Mouse (Mus musculus): ENCODE measurements around the gene Pax4.

Pax4 gene

DNA sequence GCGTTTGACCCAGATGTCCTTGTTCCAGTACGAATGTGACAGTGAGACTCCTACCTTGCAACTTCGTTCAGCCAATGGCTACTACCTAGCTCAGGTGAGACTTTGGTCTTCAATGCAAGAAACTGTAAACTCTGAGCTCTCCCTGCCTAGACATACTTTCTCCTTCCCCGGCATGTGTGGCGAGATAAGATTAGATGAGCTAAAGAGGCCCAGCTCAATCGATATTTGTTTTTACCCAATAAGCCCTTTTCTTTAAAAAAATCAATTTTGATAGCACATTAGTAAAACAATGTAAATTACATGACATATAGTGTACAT, 17.7 kb downstream of the Pax4 start:
- DNase-seq, result no peak

DNA sequence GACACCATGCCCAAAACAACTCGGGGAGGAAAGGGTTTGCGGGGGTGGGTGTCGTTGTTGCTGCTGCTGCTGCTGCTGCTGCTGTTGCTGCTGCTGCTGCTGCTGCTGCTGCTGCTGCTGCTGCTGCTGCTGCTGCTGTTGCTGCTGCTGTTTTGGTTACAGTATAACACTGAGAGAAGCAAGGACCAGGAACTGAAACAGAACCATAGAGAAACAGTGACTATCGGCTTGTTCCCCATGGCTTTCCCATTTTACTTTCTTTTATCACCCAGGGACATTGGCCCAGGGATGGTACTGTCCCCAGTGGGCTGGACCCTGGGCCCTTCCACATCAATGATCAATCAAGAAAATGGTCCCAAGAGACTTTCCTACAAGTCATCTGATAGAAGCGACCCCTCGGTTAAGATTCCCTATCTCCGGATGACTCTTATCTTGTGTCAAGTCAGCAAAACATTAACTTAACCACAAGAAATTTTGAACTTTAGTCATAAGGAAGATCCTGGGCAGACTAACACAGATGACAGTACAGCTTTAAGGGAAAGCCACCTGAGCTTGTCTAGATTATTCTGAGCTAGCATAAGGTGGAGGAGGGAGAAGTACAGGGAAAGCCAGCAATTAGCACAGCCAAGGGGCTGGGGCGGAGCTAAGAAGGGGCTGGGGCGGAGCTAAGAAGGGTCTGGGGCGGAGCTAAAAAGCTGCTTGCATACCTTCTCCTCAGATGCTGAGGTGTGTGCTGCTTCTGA, 18.2 kb downstream of the Pax4 start:
- no peak for DNase-seq

DNA sequence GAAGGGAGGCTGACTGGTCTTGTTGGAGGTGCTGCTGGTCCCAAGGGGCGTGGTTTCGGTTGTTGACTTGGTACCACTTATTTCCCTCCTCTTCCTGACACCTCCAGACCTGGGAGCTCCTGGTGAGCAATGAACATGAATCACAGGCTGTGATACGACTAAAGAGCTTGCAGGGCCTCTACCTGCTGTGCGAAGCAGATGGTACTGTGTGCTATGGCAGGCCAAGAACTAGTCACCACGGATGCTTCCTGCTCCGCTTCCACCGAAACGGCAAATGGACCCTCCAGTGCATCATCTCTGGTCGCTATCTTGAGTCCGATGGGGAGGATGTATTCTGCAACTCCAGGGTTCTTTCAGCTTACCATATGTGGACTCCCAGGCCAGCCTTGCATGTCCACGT, 19.3 kb downstream of the Pax4 start:
- peak; percentile 71 to 77 for DNase-seq

DNA sequence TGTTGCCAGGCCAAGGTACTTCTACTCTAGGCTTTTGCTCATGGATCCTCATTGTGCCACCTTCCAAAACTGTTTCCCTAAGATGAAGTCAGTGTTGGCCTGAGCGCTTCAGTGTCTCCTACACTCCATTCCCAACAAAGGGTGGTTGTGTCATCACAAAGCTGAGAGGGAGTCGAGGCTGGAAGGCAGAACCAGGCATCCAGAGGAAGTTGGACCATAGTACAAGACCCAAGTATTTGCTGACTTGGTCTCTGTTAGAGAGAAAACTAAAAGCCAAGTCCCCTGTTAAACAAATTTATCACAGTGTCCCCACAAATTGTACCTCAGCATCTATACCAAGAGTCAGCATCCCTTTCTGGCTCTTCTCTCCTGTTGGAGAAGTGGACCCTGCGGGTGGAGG, 20.9 kb downstream of the Pax4 start, which contains the start of gene Gcc1:
Gcc1 (minus strand) TSS at position 101 of the 400 bp plus-strand sequence.
- DNase-seq, result no peak

DNA sequence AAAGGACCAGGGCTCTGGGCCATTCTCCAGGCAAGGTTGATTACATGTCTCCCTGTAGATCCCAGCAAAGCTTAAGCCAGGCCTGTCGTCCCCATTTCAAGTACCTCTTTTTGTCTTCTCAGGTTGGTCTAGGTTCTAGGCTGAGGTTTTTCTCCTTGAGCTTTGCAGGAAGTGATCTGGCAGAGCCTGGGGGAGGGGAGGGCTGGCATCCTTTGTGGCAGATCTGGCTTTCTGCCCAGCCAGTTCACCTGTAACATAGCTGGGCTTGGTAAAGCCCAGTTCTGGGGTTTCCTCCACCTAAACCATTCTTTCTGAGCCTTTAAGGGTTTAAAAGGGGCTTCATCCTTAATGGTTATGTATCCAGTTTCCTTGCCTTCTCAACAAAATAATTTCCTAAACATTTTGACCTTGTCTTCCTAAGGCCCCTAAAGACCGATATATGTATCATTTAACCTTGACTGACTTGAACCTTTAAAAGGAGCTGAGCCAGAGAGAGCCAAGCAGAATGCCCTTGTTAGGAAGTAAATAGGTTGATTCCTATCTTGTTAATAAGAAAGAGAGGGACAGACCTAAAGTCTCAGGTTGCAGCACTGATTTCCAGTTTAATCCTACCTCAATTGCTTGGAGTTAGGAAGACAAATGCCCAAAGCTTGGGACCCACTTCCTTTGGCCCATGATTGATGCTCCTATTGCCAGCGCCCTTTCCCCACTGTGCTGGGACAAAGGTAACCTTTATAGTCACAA, 21.9 kb downstream of the Pax4 start, which contains the start of gene Fscn3:
Fscn3 (plus strand) TSS at position 694 of the 744 bp plus-strand sequence.
- DNase-seq, result peak; percentile 57 to 72

DNA sequence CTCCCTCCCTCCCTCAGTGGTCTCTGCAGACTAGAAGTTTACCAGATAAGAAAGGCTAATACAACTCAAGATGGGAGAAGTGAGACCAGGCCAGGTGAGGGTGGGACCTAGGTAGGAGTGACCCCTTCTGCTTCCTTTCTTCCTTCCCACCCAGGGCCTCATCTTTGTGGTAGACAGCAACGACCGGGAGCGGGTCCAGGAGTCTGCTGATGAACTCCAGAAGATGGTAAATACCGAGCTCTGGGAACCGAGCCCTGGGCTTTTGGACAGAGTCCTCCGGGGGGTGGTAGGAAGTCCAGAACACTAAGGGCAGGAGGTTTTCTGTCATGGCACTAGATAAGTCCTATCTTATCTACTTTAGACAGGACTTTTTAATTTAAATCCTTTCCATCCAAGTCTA, 24.1 kb downstream of the Pax4 start:
- peak; percentile 46 to 60 for DNase-seq

DNA sequence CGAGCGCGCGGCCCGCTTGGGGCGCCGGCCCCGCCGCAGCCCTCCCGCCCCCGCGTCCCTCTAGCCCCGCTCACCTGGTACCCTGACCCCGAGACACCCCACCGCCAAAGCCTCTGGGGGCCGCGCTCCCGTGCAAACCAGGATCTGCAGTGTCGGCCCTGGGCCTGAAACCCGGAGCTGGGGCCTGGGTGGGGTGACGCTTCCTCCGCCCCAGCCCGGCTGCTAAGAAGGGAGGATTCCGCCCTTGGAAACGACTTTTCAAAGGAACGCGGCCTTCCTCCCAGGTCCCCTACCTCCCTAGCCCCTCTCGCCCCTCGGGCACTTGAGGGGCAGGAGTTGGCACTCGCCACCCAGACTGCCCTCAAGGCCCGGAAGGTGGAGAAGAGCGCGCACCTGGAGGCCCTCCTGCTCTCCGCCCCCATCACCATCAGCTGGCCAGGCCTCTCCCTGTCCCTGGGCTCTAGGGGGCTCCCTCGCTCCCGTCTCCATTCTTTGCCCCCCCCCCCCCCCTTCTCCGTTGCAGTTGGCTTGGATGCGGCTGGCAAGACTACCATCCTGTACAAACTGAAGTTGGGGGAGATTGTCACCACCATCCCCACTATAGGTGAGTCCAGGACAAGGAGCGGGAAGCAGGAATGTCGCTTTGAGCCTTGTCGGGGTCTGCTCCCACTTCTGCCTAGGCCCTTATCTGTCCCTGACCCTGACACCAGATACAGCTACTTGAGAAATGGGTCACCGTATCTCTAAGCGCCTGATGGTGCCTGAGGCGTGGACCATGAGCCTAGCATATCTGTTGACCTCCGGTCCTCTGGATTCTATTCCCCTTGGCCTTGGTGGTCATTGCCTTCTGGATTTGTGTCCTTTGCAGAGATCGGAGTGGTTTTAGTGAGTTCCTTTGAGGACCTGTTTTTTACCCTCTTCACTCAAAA, 25.1 kb downstream of the Pax4 start:
- peak; percentile 80 to 82 for DNase-seq

DNA sequence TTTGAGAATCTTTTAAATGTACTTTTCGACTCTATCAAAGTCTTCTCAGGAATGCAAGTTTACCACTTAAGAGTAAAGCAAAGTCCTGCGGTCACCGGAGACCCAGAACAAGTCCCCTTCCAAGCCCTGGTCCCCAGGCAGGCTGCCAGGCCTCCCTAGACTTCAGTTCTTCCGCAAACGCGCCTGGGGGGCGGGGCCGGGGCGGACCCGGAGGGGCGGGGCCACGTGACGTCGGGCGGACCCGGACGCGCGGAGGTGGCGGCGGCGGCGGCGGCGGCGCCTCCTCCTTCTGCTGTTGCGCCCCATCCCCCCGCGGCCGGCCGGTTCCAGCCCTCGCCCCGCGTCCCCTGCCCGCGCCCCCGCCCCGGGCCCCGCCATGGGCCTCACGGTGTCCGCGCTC, 25.8 kb downstream of the Pax4 start, which contains the start of gene Arf5:
Arf5 (plus strand) TSS at position 248 of the 400 bp plus-strand sequence.
- DNase-seq, result peak; percentile 96 to 99

DNA sequence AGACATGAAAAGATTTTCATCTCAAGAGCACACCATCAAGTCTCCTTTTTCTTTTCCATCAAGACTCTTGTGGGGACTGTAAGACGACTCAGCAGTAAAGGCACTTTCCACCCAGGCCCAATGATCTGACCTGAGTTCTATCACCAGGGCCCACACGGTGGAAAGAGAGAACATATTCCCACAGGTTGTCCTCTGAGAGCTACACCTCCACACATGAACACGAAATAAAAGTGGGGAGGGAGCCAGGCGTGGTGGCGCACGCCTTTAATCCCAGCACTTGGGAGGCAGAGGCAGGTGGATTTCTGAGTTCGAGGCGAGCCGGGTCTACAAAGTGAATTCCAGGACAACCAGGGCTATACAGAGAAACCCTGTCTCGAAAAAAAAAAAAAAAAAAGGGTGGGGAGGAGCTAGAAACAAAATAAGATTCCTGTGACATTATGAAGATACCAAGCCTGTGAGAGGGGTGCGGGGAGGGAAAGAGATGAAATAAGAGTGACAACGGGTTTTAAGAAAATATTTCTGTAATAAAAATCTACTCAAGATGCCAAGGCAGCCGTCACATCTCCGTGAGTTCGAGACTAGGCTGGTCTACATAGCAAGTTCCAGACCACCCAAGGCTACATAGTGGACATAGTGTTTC, 26.4 kb downstream of the Pax4 start:
- peak in 1 of 2 experiments; percentile 15 for DNase-seq

DNA sequence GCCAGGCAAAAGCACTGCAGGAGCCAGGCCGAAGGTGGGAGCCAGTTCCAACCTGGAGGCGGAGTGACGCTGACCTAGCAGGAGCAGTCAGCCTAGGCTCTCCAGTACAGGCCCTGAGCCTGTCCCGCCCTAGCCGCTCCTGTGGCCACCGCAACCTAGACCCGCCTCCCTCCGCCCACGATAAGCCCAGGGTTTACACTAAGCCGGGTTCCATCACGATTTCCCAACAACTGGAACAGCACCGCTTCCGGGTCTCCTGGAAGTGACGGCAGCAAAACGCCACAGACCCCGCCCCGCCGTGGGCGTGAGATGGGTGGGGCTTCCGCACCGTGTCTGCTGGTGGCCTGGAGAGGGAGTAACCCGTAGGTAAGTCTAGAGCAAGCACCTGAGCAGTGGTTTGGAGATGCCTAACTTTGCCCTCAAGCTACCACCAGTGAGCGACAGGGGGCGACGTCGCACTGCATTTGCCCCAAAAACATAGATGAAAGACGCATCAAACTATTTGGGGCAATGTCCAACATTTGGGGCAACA, 27.6 kb downstream of the Pax4 start:
- DNase-seq, result peak; percentile 93 to 96

DNA sequence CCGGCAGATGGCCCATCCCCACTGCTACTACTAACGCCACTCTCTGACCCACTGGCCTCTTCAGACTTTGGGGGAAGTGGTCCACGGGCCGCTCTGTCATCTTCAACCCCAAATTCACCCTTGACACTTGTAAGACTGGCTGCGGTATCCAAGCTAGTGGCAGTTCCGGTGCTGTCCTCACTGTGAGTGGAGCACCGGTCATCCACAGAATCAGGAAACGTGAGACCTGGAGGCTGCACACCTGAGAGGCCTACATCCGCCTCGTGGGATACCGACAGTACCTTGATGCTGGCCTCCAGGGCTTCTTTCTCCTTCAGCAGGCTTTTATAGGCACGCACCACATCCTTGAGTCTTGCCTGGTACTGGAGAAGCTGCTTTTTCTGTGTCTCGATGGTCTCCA, 28.3 kb downstream of the Pax4 start:
- peak in 1 of 2 experiments; percentile 27 for DNase-seq

DNA sequence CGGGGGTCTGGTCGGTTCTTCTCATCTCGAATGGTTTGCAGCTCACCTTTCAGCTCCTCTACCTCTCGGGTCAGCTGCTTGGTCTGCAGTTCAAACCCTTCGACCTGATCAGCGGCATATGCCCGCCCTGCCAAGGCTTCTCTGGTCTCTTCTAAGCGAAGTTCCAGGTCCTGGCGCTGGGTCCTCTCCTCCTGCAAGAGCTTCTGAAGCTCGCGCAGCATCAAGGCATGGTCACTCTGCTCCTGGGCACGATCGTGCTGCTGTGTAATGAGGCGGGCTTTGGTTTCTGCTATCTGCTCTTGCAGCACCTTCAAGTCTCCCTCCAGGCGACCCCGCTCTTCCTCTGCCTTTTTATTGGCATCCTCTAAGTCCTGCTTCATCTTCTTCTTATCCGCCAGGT, 28.8 kb downstream of the Pax4 start:
- peak; percentile 21 to 28 for DNase-seq

DNA sequence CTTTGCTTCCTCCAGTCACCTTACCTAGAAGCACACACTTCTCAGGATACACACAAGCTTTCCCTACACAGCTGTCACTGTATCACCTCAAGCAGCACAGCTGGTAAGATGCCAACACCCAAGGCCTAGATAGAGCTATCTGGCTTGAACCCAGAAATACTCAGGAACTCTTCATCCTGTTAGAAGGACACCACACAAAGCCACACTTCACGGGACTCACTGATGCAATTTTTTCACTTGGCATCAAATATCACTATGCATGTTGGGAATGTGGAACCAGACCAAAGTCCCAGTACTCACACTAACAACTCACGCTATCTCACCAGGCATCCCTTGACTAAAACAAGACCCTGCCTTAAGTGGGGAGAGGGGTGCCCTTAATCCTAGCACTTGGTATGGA, 29.5 kb downstream of the Pax4 start:
- DNase-seq, result no peak

DNA sequence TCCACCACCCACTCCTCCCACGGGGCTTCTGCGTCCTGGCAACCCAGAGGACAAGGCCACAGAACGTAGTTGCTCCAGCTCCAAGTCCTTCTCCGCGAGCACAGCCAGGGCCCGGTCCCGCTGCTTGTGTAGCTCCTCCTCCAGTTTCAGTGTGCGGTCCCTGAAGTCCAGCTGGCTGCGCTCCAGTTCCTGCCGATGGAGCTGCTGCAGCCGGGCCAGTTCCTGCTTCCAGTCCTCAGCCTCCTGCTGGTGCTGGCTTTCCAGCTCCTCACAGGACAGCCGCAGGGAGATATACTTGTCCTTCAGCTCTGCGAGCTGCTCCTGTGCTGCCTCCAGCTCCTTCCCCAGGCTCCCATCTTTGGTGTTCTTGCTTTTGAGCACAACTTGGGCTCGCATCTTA, 30.7 kb downstream of the Pax4 start:
- DNase-seq, result peak; percentile 92 to 94

DNA sequence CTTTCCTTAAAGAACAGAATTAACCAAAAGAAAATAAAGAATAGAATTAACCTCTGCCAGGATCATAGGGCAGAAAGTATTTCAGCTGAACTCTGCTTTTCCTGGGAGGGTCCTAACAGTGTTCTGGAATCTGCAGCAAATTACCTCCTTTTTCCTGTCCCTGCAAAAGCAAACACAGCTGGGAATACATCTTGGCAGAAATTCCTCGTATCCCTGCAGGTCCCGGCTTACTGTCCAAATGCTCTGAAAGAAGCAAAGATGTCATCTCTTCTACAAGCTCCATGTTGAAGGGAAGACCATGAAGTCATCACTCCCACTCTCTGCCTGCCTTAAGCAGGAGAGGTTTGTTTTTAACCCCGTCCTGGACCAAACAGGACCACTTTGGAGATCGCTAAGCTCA, 32.2 kb downstream of the Pax4 start:
- no peak for DNase-seq

DNA sequence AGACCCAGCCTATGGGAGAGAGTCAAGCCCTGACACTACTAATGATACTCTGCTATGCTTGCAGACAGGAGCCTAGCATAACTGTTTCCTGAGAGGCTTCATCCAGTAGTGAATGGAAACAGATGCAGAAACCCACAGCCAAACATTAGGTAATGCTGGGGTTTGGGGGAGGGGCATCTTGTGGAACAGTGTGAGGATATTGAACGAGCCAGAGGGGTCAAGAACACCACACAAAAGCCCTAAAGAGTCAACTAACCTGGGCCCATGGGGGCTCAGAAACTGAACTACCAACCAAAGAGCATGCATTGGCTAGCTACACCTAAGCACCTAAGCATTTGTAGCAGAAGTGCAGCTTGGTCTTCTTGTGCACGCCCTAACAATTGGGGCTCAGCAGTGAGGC, 37.9 kb downstream of the Pax4 start:
- DNase-seq, result no peak

DNA sequence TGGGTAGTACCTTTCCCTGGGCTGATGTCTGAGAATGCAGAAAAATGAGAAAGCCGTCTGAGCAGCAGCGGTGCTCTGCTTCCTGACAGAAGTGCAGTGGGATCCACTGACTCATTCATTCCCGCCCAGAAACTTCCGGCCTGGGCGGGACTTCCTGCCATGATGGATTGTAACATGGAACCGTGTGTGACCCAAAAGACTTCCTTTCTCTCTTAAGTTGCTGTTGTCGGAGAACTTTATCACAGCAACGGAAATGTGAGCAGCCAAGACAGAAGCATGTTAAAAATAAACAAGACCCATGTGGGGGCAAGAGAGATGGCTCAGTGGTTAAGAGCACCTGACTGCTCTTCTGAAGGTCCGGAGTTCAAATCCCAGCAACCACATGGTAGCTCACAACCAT, 39.1 kb downstream of the Pax4 start:
- no peak for DNase-seq

DNA sequence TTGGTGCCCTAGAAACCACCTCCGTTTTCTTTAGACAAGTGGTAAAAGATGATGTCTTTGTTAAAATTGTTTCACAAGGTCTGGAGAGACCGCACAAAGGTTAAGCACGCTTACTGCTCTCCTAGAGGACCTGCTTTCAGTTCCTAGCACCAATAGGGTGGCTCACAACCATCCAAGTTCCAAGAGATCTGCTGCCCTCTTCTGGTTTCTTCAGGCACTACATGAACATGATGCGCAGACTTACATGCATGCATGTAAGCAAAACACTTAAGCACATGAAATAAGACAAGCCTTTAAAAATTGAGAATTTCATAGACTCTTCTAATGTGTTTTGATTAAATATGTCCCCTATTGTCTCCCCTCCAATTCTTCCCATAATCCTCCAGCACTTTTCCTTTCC, 49.4 kb downstream of the Pax4 start:
- peak in 1 of 2 experiments; percentile 23 for DNase-seq

DNA sequence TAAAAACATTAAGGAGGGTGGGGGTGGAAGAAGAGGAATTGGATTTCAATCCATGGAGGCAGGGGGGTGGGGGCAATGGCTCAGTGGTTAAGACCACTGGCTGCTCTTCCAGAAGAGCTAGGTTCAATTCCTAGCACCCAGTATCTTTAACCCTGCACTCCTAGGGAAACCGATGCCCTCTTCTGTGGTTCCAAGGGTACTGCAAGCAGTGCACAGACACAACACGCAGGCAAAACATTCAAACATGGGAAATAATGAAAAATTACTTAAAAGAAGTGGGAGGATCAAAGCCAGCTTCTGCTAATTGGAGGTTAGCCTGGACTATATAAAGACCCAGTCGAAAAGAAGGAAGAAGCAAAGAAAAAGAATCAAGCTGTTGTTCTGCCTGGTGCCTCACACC, 50.4 kb downstream of the Pax4 start:
- DNase-seq, result no peak

DNA sequence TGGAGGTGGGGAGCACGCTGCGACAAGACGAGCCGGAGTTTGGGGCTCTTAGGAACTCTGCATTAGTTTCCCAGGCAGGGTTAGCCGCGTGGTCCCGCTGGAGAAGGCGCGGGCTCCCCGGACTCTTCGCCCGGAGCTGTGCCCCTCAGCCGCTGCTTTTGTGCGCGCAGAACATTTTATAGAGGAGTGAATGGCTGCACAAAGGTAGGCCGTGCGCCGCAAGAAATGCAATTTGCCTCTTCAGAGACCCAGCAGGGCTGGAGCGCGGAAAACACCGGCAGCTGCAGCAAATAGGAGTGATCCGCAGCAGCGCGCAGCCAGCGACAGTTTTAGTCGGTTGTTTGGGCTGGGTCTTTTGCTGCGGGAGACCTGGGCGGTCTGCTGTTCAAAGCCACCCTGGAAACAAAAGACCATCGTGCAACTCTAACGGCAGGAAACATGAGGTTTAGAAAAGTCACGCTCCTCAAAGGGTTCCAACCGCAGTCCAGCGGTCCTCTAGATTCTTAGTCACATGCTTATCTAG, 51.4 kb downstream of the Pax4 start, which contains the start of gene Zfp800:
Zfp800 (minus strand) TSS at position 325 of the 523 bp plus-strand sequence.
- peak; percentile 37 to 46 for DNase-seq

DNA sequence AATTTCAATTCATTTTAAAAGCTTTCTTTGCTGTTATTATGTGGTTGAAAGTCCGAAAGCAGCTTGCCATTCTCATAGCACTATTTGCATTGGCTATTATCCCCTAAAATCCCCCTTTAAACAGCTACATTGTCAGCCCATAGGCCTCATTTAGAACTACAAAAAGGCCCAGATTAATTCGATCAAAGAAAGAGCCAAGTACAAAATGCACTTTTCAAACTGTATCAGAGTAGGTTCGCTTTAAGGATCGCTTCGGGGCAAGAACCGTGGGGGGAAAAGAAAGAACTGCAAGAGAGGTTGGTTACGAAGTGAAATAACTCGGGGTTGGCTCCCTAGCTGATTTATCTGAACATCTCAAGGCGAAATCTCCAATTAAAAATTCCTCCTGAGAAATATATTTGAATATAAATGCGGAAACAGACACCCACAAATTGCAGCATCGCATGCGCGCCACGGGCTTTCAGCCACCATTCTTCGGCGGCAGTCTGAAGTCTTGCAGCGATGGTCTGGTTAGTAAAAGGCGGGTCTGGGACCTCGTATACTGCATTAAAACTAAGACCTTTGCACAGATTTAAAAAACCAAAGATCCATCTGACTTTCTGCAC, 52.2 kb downstream of the Pax4 start:
- DNase-seq, result peak; percentile 22 to 37

All from cerebellum, postnatal 25 days (tissue).